Mouse (Mus musculus): ENCODE measurements around the gene Slc22a2.

- TF ChIP-seq CTCF (IDR thresholded peaks at IDR 0.05; ENCODE audit: low read depth, low read length): no peak
- TF ChIP-seq POLR2A (IDR thresholded peaks at IDR 0.05; ENCODE audit: extremely low read depth, insufficient read depth, low read length): no peak
Measured at GRCm38 (mm10) chr17:12577096-12577495, 6.8 kb upstream of the Slc22a2 start.
